Mouse (Mus musculus): Measurements from ENCODE around the gene Eml6. TPM values are rescaled to one million over a fixed set of nuclear protein-coding genes. Genes with fewer than 3 reads are reported as not detected.
A peak's percentile ranks its signal among the peaks of the same experiment; 100 is the strongest.
"Not testable (repeated sequence)": the region's sequence is repeated elsewhere in the genome, so short reads cannot be mapped to it uniquely, and the experiment has no call there.

Gene Eml6
- 1 to 10 TPM in 1 of 2 experiments, under 1 TPM in 1; 0.82 to 1.2 TPM for polyA plus RNA-seq (2017; shearing (Covaris generic))

DNA sequence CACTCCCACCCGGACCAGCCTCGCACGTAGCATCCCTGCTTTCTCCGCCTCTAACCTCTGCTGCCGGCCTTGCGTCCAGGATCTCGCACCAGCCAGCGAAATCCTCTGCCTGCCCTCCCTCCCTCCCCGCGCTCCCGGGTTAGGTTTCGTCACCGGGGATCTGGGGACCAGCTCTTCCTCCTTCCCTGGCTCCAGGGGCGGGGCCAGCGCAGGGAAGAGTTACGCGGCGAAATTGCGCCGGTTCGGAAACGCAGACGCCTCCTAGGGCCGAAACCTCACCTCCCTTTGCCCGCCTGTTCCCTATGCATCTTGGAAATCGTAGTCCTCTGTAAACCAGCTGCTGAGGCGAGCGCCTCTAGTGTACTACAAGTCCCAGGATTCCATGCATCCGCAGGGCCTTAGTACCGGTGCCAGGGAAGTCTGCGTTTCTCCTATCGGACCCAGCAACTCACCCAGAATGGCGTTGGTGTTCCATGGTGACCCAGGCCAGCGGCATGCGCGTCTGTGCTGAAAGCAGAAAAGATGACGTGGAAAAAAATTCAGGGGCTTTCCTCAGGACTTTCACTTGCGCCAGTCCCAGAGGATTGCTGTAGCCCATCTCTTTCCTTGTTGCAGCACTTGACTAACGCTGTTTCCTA is at the start of gene Eml6:
Gene Eml6, minus strand, starts transcription at position 199 of the 638 bp plus-strand sequence.
- ATAC-seq, result peak; percentile 88

DNA sequence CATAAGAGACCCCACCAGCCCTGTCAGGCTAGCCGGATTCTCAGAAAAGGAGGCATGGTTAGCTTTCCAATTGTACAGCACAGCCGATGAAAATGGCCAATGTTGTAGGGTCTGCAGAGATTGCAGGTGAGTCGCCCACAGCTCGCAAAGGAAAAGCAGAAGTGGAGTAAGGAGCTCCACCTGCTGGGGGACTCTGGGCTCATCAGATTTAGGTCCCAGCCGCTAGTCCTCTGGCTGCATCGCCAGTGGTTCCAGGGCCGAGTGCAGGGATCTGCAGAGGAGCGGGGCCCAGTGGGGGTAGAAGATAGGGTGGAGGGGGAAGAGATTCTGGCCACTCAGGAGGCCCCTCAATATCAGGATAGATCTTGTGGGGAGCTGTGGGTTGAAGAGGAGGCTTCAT is 31.5 kb upstream of the Eml6 start:
- ATAC-seq, result no peak

DNA sequence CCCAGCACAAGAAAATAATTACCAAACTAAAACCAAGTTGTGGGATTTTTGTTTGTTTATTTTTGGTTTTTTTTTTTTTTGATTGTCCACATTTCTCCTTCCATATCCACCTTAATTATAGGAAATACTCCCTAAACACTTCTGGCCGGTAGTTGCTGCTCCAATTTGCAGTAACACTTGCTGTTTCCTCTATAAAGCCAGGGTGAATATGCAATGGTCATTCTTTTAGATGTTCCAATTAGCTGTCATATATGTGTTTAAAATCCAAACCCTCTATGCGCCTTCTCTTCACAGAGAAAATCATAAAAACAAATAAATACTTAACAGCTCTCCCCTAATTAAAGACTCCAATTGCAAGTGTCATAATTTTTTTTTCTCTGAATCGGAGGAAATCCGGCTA is 689 bp downstream of the Eml6 start:
- ATAC-seq, result no peak

DNA sequence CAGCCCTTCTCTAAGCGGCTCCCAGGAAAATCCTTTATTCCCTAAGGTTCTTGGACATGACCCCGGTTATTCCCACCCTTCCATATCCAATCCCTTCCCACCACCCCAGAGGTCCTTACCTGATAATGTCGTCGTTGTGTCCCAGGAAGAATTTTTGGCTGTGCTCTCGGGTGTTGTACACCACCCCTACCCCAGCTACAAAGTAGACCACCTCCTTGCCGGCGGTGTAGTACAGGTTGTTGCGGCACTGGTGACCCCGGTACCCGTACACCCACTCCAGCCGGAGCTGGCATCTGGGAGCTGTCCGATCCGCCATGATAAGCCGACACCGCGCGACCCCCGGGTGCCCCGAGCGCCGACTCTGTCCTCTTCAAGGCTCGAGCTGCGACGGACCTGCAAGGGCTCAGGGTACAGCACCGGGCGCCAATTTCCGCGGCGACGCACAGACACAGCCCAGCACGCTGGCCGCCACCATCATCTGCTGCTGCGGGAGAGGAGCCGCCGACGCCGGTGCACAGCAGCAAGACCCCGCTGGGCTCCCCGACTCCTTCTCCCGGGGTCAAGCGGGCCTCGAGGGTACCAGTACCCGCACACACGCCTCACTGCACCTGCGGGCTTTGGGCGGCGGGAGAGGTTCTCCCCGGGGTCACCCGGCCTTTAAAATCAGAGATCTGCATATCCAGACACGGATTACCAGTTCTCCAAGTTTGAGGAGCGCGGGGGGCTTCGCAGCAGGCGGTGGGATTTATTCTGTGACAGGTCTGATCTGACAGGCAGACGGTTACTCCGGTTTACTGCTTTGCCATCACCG is 1.4 kb downstream of the Eml6 start:
- no peak for ATAC-seq

DNA sequence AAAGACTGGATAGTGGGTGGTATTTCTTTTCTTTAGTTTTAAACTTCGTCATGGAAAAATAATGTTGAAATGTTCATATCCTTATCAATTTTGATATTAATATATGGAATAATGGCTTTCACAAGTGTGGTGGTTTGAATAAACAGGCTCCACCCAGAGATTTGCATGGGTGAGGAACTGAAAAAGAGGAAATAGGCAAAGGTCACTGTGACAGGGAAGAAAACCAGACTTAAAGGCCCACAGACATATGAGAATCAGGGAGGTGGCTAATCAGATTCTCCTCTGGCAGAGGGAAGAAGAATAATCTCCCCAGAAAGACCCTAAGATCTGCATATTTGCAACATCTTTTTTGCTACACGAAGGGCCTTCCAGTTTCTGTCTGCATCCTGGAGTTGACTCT is 39.6 kb downstream of the Eml6 start:
- no peak for ATAC-seq

DNA sequence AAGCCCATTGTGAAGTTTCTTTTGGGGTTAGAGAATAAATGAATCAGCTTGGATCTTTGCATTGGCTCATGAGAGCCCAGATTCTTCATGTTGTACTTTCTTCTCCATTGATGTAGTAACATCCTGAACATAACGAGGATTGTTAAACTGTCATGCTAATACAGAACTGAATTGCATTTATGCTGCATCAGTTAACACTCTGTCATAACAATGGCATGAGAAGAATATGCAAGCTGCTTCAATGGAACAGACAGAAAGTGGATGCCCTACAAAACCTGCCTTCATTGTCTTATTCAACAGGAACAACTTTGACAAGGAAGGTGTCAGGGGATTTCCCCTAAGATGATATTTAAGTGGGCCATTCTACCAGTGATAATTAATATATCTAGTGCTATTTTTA is 57.0 kb downstream of the Eml6 start:
- ATAC-seq, result no peak

DNA sequence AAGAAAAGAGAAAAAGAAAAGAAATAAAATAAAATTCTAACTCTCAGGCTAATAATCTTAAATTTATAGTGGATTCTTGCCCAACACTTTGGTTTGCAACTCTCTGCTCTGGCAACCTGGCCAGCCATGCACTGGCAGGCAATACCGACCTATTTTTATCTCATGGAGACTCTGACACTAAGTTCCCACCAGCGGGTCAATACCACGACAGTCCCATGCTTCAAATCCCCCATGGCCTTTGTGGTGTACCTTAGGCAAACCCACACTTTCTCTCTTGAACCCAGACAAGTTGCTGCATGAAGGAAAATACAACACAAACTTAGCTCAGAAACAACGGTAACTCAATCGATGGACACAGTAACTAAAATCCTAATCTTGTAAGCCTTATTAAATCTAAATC is 66.5 kb downstream of the Eml6 start:
- no peak for ATAC-seq

DNA sequence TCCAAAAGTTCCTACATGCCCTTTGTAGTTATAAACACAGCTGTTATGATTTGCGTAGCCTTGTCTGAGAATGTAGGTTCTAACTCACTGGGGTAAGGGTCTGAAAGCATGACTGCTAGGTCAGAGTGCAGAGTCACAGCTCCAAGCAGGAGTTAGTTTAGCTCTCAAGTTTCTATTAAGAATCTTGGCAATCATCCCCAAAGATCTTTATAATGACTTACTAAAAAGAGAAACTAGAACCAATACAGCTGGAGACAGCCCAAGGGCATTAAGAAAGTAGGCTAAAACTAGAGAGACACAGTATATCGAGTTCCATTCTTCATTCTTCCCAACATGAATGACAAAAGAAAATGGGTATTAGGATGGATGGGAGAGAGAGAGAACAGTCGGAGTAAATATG is 81.2 kb downstream of the Eml6 start:
- no peak for ATAC-seq

DNA sequence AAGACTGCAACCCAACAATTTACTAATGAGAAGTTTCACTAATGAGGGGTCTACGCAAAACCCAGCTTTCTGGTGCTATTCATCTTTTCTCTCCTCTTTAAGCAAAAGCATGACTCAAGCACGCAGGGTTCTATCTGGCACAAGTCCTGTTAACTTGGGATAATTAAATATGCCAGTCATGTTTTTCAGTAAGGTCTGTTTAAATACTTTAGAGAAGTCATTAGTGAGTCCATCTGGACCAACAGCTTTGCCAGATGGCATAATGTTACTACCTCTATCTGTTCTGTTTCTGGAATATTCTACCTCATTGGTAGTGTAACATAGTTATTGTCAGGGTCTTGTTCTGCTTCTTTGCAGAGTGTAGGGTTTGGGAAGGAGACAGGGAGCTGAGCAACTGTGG is 101.5 kb downstream of the Eml6 start:
- no peak for ATAC-seq

DNA sequence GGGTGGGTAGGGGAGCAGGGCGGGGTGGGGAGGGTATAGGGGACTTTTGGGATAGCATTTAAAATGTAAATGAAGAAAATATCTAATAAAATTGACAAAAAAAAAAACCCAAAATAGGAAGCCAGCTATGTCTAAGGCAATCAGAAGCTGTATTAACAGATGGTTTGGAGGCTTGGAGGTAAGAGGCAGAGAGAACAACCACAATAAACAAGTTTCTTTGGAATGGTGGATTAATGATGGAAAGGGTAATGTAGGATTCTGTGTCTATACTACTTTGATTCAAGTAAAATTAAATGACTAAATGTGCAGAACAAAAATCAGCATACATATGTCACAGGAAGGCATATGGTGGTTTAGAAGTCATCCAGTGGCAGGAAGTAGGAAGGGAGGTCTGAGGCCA is 102.0 kb downstream of the Eml6 start:
- no peak for ATAC-seq

DNA sequence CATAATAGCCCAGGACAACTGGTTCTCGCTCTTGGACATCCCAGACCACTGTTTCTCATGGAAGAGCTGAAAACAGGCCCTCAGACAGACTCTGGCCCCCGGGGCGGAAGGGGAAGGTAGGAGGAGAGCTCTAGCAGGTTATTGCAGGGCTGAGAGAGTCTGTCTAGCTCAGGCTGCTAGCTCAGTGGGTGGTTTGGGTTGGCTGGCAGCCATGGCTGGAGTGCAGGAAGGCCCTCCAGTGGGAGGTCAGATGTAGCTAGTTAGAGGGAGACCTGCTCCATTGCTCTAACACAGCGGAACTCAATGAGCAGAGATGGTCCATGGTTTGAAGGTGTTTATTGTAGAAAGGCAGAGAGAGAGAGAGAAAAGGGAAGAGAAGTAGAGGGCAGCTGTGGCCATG is 112.7 kb downstream of the Eml6 start:
- ATAC-seq, result no peak

DNA sequence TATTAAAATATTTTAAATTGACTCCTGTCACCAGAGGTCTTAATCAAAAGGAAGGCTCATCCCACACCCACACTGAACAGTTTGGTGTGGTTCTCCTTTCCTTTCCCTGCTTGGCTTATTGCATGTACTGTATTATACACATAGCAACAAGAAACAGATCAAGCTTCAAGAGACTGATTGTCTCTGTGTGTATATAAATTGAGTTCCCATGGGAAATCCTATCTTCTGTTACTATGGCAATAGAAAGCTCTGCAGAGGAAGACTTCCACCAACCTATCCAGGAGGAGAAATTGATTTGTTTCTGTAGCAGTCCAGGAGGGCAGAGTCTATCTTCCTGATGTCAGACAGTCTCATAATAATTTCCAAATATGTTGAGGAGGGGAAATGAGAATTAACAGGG is 116.5 kb downstream of the Eml6 start:
- no peak for ATAC-seq

DNA sequence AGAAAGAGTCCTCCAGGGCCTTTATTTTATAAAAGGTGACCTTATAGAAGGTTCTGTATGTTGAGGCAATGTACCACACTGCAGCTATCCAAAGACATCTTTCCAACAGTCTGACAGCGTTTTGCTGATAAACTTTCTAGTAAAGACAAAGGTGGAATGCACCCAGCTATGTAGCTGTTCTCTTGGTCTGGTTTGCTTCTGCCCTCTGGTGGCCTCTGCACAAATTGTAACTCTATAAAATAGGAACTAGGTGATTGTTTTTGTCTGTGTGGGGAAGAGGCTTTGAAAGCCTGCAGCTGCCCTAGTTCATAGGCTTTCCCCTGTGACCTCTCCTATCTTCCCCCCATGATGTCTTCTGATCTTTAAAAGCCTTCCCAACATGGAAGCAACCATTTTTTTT is 140.7 kb downstream of the Eml6 start:
- ATAC-seq, result no peak

DNA sequence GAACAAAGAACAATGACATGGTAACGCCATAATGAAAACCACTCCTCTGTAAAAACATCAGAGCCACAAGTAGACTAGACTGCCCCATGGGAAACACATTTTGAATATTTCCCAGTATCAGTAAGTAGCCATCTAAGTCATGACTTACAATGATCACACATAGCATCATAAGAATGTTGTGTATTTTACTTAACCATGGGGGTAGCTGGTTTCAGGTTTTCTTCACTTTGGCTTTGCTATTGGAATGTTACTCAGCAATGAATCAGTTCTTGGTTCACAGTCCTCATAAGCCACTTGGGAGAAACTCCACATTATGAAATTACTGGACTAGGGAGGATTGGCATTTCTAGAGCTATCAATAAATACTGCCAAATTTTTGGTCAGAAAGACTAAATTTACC is 141.5 kb downstream of the Eml6 start:
- no peak for ATAC-seq

DNA sequence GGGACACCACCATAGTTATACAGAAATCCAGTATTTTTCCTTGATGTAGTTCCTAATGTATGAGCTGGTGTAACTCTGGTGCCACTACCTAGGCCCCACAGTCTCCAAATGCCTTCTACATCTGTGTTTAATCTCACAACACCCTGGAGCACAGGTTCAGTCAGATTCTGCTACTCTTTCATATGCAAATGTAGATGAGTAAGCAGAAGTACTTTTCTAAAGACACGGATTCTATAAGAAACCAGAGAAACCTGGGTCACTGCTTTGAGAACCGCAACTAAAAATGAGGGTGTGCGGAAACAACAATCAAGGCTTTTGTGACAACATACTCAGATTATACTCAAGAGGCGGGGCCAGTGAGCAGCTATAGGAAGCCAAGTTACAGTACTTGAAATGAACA is 142.8 kb downstream of the Eml6 start:
- ATAC-seq, result no peak

DNA sequence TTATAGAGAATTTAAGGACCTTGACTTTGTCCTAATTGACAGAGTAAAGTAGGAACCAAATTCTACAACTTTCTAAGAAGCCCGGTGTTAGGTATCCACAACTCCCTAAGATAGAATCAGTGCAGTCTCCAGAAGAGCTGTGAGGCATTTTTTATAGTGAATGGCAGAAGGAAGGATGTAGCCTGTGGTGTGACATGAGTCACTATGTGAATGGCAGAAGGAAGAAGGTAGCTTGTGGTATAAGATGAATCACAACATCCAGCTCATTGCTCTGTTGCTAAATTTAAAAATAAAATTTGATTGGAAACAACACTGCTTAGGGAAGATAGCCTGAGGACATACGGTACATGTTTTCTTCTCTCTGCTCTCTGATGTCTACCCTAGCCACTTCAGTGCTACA is 146.2 kb downstream of the Eml6 start:
- ATAC-seq, result no peak

DNA sequence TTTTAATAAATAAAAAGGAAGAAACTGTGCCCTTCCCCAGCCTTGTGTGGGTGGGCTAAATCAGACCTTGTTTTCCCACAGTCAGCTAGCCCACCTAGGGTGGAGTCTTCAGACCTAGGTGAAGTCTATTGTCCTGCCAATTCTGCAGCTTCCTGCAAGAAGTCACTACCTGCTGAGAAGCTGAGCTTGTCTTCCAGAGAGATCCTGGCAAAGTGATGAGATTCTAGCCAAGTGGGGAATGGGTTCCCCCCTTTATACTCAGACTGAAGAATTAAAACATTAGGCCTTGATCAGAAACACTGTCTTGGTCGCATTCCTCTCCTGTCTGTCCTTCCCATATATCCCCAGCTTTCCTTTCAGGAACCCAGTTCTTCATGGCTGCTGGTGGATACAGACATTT is 147.9 kb downstream of the Eml6 start:
- no peak for ATAC-seq

DNA sequence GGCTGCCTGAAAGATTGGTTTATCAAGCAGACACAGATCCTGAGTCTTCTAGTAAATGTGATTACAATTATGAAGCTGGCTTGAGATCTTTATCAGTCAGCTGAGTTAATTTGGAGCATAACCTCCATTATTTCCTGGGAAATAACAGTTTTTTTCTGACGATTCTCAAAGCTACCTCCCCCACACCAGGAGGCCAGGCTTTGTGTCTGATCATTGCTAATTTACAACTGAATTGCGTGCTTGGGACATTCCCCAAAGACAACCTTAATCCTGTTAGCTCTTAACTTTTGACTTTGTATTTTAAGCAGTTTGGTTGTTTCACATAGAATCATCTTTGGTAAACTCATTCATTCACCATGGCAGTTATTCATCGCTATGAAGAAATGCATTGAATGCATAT is 148.6 kb downstream of the Eml6 start:
- ATAC-seq, result no peak

DNA sequence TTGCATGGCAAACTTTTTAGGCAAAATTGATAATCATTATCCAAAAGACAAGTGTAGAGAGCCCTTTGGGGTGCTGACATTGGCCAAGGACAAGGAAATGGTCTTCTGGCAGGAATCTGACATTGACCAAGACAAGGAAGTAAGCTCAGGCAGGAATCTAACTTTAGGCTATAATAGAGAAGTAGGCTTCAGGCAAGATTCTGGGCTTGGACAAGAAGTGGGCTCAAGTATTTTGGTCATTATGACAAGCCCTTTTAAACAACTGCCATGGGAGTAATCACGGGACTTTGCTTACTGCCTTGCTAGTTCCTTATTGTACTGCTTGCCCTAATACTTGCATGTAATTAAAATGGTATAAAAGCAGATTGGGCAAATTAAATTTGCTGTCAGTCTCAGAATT is 151.1 kb downstream of the Eml6 start:
- not testable (repeated sequence) for ATAC-seq

DNA sequence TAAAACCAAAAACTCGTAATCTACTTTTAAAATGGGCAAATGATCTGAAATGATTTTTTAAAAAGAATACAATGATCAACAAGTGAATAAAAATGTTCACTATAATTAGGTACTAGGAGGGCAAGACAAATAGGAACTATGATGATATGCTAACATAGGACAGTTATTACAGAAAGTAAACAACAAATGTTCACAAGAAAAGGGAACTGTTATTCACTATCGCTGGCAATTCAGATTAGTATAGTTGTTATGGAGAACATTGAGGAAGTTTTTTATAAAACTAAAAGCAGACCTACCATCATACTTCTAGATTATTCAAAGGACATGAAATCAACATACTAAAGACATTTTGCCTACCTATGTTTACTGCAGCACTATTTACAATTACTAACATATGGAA is 155.7 kb downstream of the Eml6 start:
- ATAC-seq, result no peak

DNA sequence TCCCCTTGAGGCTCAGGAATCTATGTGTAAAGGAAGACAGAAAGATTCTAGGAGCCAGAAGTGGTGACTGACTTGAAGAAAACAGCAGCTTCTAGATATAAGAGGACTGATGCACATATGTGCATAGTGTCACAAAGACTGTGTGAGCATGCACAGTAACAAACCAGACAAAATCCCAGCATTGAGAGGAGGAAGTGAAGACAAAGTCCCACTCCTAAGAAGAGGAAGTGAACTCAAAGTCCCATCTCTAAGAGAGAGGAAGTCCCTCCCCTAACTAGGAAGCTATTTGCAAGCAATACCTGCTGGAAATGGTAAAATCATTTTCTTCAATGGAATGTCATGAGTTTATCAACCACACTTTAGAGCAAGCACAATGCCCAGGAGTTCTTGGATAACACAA is 161.6 kb downstream of the Eml6 start:
- no peak for ATAC-seq

DNA sequence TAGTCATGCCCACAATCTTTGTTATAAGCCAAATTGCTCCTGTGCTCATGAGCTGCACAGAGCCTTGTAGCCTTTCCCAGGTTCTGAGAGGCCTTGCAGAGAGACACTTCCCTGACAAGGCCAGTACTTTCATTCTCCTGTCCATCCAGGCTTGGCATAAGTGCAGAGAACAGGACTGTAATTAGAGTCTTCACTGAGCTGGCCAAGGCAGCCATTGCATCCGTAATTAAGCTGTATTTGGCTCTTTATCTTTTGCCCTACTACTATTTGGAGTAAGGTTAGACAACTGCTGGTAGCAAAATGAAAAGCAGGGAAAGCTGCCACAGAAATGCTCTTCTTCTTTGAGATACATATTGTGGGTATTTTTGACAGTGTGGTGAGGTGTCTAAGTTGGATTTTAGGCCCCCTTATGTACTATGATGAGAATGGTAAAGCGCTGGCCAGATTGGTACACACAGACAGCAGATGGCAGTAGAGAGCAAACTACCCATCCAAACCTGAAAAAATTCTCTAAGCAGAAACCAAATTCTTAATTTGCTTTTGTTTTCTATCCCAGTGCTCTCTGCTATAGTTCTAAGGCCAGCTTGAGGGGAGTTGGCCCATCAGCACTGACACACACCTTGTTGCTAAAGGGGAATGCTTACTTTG is 164.0 kb downstream of the Eml6 start:
- no peak for ATAC-seq

DNA sequence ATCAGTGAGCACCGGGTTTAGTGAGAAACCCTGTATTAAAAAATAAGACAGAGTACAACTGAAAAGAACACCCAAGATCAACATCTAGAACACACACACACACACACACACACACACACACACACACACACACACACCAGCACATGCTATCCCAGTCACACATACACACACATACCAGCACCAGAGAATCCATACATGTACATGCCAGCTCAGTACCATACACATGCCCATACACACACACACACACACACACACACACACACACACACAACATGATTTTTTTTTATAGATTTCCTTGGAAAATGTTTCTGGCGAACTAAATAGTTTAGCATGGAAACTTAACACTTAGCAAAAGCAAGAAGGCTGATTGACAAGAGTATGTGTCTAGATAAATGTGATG is 164.8 kb downstream of the Eml6 start:
- no peak for ATAC-seq

DNA sequence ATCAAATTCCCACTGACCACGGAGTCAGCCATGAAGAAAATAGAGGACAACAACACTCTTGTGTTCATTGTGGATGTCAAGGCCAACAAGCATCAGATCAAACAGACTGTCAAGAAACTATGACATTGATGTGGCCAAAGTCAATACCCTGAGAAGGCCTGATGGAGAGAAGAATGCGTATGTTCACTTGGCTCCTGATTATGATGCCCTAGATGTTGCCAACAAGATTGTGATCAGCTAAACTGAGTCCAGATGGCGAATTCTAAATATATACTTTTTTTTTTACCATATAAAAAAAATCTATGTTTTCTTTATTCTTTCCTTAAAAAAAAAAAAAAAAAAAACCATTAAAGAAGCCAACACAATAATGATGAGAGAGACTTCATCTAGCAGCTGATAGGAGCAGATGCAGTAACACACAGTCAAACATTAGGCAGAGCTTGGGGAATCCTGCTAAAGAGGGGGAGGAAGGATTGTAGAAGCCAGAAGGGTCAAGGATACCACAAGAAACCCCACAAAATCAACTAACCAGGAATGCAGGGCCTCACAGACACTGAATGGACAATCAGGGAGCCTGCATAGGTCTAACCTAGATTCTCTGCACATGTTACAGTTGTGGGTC is 185.1 kb downstream of the Eml6 start:
- ATAC-seq, result no peak

All from activated CD4-positive, CD25-positive, alpha-beta regulatory T cell, adult 4 months (primary cell).